Mouse (Mus musculus) E14TG2a.4 (cell line): ENCODE data around the gene Xpo5.

Experiments used
- CTCF ChIP-seq: conservative IDR thresholded peaks from 2 replicates; pipeline ENCODE4 v1.5.1; 2014; ENCODE audit warnings: low read length
- NANOG ChIP-seq: IDR thresholded peaks from 2 replicates; pipeline ENCODE4 v1.6.1; 2014; ENCODE audit warnings: borderline replicate concordance, low read length, mixed read lengths
- POU5F1 ChIP-seq: IDR thresholded peaks from 2 replicates; pipeline ENCODE4 v1.6.1; 2014; ENCODE audit warnings: low read length, borderline replicate concordance

DNA sequence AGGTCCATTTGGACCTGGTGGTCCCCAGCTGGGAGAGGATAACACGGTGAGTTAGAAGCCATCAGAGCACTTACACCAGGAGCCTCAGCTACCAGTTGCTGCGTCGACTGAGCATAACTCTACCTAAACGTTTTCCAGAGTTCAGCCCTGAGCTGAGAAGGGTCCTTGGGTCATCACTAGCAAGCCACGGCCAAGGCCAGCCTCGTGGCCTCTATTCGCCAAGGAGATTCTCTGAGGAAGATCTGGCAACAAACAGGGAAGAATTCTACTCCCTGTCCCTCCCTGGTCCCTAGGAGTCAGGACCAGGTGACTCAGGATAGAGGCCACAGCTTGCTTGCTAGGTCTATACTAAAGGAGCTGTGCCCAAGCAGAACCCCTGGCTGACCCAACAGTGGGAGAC lies 64.9 kb downstream of the Xpo5 start:
- TF ChIP-seq CTCF: no peak
- no peak for TF ChIP-seq POU5F1
- TF ChIP-seq NANOG: no peak
